Mouse (Mus musculus): ENCODE results near the gene Sdhb. TPM values are rescaled to one million over a fixed set of nuclear protein-coding genes. Genes with fewer than 3 reads are reported as not detected.
A peak's percentile ranks its signal among the peaks of the same experiment; 100 is the strongest.

Gene Sdhb
- polyA plus RNA-seq, 1 experiment from 2014 or later, result 520 TPM

DNA sequence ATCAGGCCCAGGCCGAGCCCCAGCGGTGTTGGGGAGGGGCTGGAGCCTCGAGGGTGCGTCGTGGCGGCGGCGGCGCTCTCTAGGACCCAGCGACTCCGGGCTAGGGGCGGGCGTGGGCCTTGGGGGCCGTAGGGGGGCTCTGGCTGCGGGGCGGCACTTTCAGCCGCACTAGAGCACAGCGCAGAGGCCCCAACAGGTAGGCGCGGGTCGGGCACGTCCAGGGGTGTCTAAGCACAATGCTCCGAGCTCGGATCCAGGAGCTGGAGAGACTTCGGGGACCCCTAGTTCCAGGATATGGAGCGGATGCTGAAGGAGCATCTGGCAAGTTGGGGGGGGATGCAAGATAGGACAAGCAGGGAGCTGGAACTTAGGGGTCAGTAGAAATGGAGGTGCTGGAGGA is 49.5 kb downstream of the Sdhb start:
- Histone ChIP-seq H3K4me1 (ENCODE audit: control insufficient read depth, insufficient read depth, low read length) (peaks cover 20% of the 10 kb centered on the region), H3K27ac (ENCODE audit: low read depth, low read length) (peak overlapping the region; percentile 67), H3K9ac (replicated peaks; ENCODE audit: low read depth, low read length) (peak overlapping the region; percentile 76), H3K4me3 (ENCODE audit: low read depth, low read length) (peak overlapping the region; percentile 50), H3K4me2 (ENCODE audit: low read depth, low read length) (peak overlapping the region; percentile 77), H3K36me3 (ENCODE audit: control insufficient read depth, insufficient read depth, low read length) (peaks cover 38% of the 10 kb centered on the region), H3K9me3 (ENCODE audit: control insufficient read depth, low read length) (no peaks in the 10 kb centered on the region), H3K27me3 (ENCODE audit: control insufficient read depth, insufficient read depth, low read length) (no peaks in the 10 kb centered on the region)
- WGBS, result under 1% methylated on average over 25 of the region's 26 CpGs
- peak; percentile 86 for ATAC-seq (ENCODE audit: low read depth)

DNA sequence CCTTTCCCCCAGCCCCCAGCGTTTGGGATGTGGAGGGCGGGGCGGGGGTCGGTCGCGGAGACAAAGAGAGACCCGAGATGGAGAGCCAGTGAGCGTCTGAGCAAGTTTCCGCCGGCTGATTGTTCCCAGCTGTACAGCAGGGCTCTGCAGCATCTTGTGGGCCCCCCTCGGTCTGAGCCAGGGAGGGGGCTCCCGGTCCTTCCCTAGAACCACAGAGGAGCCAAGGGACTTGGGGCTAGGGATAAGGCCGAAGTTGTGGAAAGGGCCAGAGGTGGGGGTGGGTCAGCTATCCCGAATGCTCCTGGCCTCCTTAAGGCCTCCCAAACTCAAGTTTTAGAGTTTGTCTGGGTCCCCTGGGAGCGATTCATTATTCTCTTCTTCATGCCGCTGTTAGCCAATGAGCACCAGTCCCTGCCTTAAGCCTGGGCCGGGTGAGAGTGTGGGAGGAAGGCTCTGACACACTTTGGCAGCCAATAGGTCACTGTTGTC is 50.0 kb downstream of the Sdhb start:
- H3K27ac ChIP-seq (ENCODE audit: low read depth, low read length), result peak overlapping the region; percentile 67
- under 1% methylated on average over 17 of the region's 17 CpGs for WGBS
- peak overlapping the region; percentile 77 for H3K4me2 ChIP-seq (ENCODE audit: low read depth, low read length)
- H3K27me3 ChIP-seq (ENCODE audit: control insufficient read depth, insufficient read depth, low read length), result no peaks in the 10 kb centered on the region
- peak; percentile 60 for ATAC-seq (ENCODE audit: low read depth)
- H3K4me1 ChIP-seq (ENCODE audit: control insufficient read depth, insufficient read depth, low read length), result peaks cover 20% of the 10 kb centered on the region
- H3K9me3 ChIP-seq (ENCODE audit: control insufficient read depth, low read length), result no peaks in the 10 kb centered on the region
- H3K4me3 ChIP-seq (ENCODE audit: low read depth, low read length), result peak overlapping the region; percentile 50
- peaks cover 37% of the 10 kb centered on the region for H3K36me3 ChIP-seq (ENCODE audit: control insufficient read depth, insufficient read depth, low read length)
- peak overlapping the region; percentile 76 for H3K9ac ChIP-seq (replicated peaks; ENCODE audit: low read depth, low read length)

DNA sequence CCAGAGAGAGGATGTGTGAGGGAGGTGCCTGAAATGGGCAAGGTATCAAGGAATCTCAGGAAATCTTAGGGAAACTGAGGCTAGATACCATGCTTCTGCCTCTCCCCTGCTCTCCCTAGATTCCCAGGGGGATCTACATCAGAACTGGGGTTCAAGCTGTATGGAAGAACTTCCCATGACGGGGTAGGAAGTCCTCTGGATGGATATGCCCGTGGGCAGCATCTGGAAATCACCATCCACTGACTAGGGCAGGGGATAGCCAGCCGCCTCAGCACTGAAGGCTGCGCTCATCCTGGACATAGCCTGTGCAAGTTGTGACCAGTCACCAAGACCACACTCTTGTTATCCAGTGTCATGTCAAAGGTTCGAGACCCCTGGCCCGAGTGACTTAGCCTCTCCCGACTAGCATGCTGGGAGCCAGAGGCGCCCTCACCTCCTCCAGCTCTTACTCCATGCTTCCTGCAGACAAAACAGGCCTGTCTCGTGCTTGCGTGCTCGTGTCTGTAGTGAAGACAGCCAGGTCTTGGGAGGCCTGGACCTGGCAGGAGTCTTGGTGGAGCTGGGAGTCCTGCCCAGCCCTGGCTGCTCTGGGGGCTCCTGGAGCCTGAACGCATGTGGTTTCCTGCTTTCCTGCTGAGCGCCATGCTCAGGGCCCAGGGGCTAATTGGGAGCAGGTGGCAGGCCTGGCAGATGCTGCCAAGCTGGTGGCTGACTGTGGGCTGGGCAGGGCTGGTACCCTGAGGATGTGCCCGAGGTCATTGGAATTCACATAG is 50.7 kb downstream of the Sdhb start:
- Histone ChIP-seq H3K36me3 (ENCODE audit: control insufficient read depth, insufficient read depth, low read length) (peaks cover 29% of the 10 kb centered on the region), H3K9me3 (ENCODE audit: control insufficient read depth, low read length) (no peaks in the 10 kb centered on the region)
- 0 out of 2 replicates have a peak, but pooled peaks have one; percentile 5 for ATAC-seq (ENCODE audit: low read depth)

DNA sequence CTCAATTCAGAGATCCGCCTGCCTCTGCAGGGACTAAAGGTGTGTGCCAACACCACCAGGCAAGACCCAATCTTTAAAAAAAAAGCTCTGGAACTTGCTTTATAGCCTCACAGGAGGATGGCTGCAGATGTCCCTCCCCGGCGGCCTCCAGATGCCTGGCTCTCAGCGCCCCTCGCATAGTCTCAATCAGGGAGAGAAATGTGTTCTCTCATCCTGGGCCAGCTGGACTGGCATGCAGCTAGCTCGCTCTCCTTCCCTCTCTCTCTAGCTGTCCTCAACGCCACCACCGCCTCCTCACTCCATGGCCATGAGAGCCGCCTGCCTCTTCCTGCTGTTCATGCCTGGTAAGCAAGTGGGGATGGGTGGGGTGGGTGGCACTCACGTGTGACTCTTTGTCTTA is 51.6 kb downstream of the Sdhb start:
- no peak for ATAC-seq (ENCODE audit: low read depth)
- Histone ChIP-seq H3K4me1 (ENCODE audit: control insufficient read depth, insufficient read depth, low read length) (peaks cover 20% of the 10 kb centered on the region), H3K27ac (ENCODE audit: low read depth, low read length) (peak overlapping the region; percentile 22; the same call in 1 of the 2 replicates), H3K4me3 (ENCODE audit: low read depth, low read length) (peak overlapping the region; percentile 11; the same call in 1 of the 2 replicates), H3K9me3 (ENCODE audit: control insufficient read depth, low read length) (no peaks in the 10 kb centered on the region), H3K9ac (replicated peaks; ENCODE audit: low read depth, low read length) (peak overlapping the region; percentile 76; the same call in 1 of the 2 replicates), H3K36me3 (ENCODE audit: control insufficient read depth, insufficient read depth, low read length) (peaks cover 25% of the 10 kb centered on the region), H3K4me2 (ENCODE audit: low read depth, low read length) (peak overlapping the region; percentile 77; the same call in 1 of the 2 replicates), H3K27me3 (ENCODE audit: control insufficient read depth, insufficient read depth, low read length) (no peaks in the 10 kb centered on the region)
- 50% methylated on average over 10 of the region's 10 CpGs for WGBS

More for the DNA sequence above, 50.7 kb downstream of the Sdhb start:
- Histone ChIP-seq H3K4me3 (ENCODE audit: low read depth, low read length) (peak overlapping the region; percentile 50), H3K4me2 (ENCODE audit: low read depth, low read length) (peak overlapping the region; percentile 77), H3K4me1 (ENCODE audit: control insufficient read depth, insufficient read depth, low read length) (peaks cover 20% of the 10 kb centered on the region), H3K27ac (ENCODE audit: low read depth, low read length) (peak overlapping the region; percentile 67), H3K27me3 (ENCODE audit: control insufficient read depth, insufficient read depth, low read length) (no peaks in the 10 kb centered on the region), H3K9ac (replicated peaks; ENCODE audit: low read depth, low read length) (peak overlapping the region; percentile 76)
- WGBS, result 48% methylated on average over 14 of the region's 14 CpGs

DNA sequence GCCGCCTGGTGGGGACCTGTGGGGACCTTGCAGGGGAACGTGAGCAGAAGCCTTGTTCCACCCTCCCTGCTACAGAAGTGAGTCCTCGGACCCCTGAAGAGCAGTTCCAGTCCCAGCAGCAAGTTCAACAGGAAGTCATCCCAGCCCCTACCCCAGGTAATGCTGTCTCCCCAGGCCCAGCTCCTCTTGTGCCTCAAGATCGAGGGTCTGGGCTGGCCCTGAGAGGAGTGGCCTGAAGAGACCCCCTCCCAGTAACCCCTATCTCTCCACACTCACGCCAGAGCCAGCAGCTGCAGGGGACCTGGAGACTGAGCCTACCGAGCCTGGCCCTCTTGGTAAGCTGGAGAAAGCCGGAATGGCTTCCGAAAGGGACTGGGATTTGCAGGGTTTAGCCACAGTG is 53.1 kb downstream of the Sdhb start:
- 81% methylated on average over 8 of the region's 8 CpGs for WGBS
- Histone ChIP-seq H3K36me3 (ENCODE audit: control insufficient read depth, insufficient read depth, low read length) (peaks cover 22% of the 10 kb centered on the region), H3K9me3 (ENCODE audit: control insufficient read depth, low read length) (no peaks in the 10 kb centered on the region), H3K4me3 (ENCODE audit: low read depth, low read length) (no peak overlapping the region), H3K4me2 (ENCODE audit: low read depth, low read length) (no peak overlapping the region), H3K27me3 (ENCODE audit: control insufficient read depth, insufficient read depth, low read length) (no peaks in the 10 kb centered on the region), H3K27ac (ENCODE audit: low read depth, low read length) (no peak overlapping the region), H3K4me1 (ENCODE audit: control insufficient read depth, insufficient read depth, low read length) (peaks cover 20% of the 10 kb centered on the region), H3K9ac (replicated peaks; ENCODE audit: low read depth, low read length) (no peak overlapping the region)
- ATAC-seq (ENCODE audit: low read depth), result no peak

DNA sequence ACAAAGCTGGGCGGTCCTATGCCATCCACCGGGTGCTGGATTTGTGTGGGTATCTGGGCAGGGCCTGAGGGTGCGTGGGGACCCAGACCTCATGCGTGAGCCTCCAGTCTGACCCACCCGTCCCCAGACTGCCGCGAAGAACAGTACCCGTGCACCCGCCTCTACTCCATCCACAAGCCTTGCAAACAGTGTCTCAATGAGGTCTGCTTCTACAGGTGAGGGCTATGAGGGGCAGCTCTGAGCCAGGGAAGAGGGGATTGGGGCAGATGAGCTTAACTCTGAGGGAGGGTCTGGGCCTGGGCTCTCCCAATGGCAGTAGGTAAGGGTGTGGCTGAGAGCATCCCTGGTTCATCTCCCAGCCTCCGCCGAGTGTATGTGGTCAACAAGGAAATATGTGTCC is 53.9 kb downstream of the Sdhb start:
- no peak overlapping the region for H3K4me3 ChIP-seq (ENCODE audit: low read depth, low read length)
- no peak overlapping the region for H3K9ac ChIP-seq (replicated peaks; ENCODE audit: low read depth, low read length)
- ATAC-seq (ENCODE audit: low read depth), result no peak
- H3K4me2 ChIP-seq (ENCODE audit: low read depth, low read length), result no peak overlapping the region
- H3K9me3 ChIP-seq (ENCODE audit: control insufficient read depth, low read length), result no peaks in the 10 kb centered on the region
- peaks cover 22% of the 10 kb centered on the region for H3K36me3 ChIP-seq (ENCODE audit: control insufficient read depth, insufficient read depth, low read length)
- H3K27ac ChIP-seq (ENCODE audit: low read depth, low read length), result no peak overlapping the region
- H3K27me3 ChIP-seq (ENCODE audit: control insufficient read depth, insufficient read depth, low read length), result no peaks in the 10 kb centered on the region
- peaks cover 20% of the 10 kb centered on the region for H3K4me1 ChIP-seq (ENCODE audit: control insufficient read depth, insufficient read depth, low read length)
- 97% methylated on average over 11 of the region's 11 CpGs for WGBS

DNA sequence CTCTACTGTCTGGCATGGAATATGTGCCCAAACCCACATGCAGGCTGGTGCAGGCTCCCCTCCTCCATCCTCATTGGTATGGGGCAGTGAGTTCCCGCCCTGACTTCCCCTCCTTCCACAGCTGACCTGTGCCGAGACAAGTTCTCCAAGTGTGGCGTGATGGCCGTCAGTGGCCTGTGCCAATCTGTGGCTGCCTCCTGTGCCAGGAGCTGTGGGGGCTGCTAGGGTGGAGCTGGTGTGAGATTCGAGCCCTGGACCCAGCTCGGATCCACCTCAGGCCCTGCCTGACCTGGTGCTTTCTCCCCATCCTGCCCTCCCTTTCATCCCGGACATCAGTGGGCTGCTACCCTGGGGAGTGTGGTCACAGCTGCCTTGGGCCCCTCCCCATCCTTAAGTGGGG is 54.4 kb downstream of the Sdhb start:
- Histone ChIP-seq H3K4me1 (ENCODE audit: control insufficient read depth, insufficient read depth, low read length) (peaks cover 20% of the 10 kb centered on the region), H3K4me2 (ENCODE audit: low read depth, low read length) (no peak overlapping the region), H3K9me3 (ENCODE audit: control insufficient read depth, low read length) (no peaks in the 10 kb centered on the region), H3K27ac (ENCODE audit: low read depth, low read length) (no peak overlapping the region), H3K4me3 (ENCODE audit: low read depth, low read length) (no peak overlapping the region), H3K9ac (replicated peaks; ENCODE audit: low read depth, low read length) (no peak overlapping the region), H3K27me3 (ENCODE audit: control insufficient read depth, insufficient read depth, low read length) (no peaks in the 10 kb centered on the region), H3K36me3 (ENCODE audit: control insufficient read depth, insufficient read depth, low read length) (peaks cover 22% of the 10 kb centered on the region)
- 83% methylated on average over 7 of the region's 7 CpGs for WGBS
- ATAC-seq (ENCODE audit: low read depth), result no peak

DNA sequence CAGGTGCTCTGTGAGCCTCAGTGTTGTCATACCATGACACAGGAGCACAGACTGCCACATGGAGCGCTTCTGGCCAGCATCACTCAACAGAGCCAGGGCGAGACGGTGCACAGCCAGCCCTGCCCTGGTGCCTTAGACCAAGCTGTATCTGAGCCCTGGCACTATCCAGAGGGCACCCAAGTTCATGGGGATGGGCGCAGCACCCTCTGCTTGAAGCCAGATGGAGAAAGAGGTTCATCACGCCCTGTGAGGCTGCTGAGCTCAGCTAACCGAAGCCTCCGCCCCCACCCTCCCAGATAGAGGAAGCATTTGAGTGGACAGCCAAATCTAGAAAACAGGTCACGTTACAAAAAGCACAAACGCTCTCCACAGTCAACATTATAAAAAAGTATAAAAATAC is 55.3 kb downstream of the Sdhb start:
- H3K36me3 ChIP-seq (ENCODE audit: control insufficient read depth, insufficient read depth, low read length), result peaks cover 22% of the 10 kb centered on the region
- no peaks in the 10 kb centered on the region for H3K9me3 ChIP-seq (ENCODE audit: control insufficient read depth, low read length)
- H3K27ac ChIP-seq (ENCODE audit: low read depth, low read length), result no peak overlapping the region
- WGBS, result 89% methylated on average over 9 of the region's 9 CpGs
- peaks cover 28% of the 10 kb centered on the region for H3K4me1 ChIP-seq (ENCODE audit: control insufficient read depth, insufficient read depth, low read length)
- H3K4me3 ChIP-seq (ENCODE audit: low read depth, low read length), result no peak overlapping the region
- no peaks in the 10 kb centered on the region for H3K27me3 ChIP-seq (ENCODE audit: control insufficient read depth, insufficient read depth, low read length)
- H3K4me2 ChIP-seq (ENCODE audit: low read depth, low read length), result no peak overlapping the region
- no peak for ATAC-seq (ENCODE audit: low read depth)
- H3K9ac ChIP-seq (replicated peaks; ENCODE audit: low read depth, low read length), result no peak overlapping the region

DNA sequence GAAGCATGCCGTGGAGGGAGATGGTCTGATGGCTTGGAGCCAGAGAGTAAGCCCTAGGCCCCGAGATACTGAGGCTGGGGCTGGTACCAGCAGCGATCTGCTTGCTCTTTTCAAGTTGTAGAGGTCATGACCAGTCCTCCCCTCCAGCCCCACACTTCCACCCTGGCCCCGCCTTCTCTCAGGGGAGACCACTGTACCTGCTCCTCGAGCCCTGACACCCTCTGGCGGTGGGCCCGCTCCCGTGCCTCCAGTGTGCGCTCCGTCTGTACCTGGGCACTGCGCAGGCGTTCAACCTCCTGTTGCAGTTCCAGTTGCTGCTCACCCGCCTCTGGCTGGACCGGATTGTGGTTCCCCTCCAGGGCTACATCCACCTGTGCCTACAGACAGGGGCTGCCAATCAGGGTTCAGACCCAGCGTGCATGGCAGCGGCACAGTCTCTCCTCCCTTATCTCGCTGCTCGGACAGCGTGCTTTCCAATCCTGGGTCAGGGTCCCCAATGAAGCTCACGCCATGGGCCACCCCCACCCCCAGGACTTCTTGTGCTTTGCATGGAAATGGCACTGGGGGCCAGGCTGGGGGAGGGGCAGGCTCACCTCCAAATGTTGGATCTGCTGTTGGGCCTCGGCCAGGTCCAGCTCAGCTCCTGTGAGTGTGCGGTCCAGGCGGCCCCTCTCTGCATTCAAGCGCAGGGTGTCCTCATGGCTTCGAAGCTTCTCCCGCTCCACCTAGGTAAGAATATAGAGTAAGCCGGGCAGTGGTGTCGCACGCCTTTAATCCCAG is 56.8 kb downstream of the Sdhb start:
- no peak for ATAC-seq (ENCODE audit: low read depth)
- H3K4me1 ChIP-seq (ENCODE audit: control insufficient read depth, insufficient read depth, low read length), result peaks cover 16% of the 10 kb centered on the region
- H3K9me3 ChIP-seq (ENCODE audit: control insufficient read depth, low read length), result no peaks in the 10 kb centered on the region
- 82% methylated on average over 29 of the region's 29 CpGs for WGBS
- no peak overlapping the region for H3K4me2 ChIP-seq (ENCODE audit: low read depth, low read length)
- H3K9ac ChIP-seq (replicated peaks; ENCODE audit: low read depth, low read length), result no peak overlapping the region
- no peak overlapping the region for H3K4me3 ChIP-seq (ENCODE audit: low read depth, low read length)
- no peaks in the 10 kb centered on the region for H3K27me3 ChIP-seq (ENCODE audit: control insufficient read depth, insufficient read depth, low read length)
- H3K27ac ChIP-seq (ENCODE audit: low read depth, low read length), result no peak overlapping the region
- H3K36me3 ChIP-seq (ENCODE audit: control insufficient read depth, insufficient read depth, low read length), result peaks cover 22% of the 10 kb centered on the region
